Mouse (Mus musculus): ENCODE measurements around the gene Parl. TPM values are rescaled to one million over a fixed set of nuclear protein-coding genes. Genes with fewer than 3 reads are reported as not detected.

Parl gene
- polyA plus RNA-seq (2016; fragmentation: Nextera tagmentation; extraction: Ambion mirVana) = 89.8 and 95.2 TPM in 2 replicates

- Histone ChIP-seq H3K4me2 (replicated peaks) (peak within 1 kb of the TSS; percentile 61), H3K4me1 (peaks cover 16% of the 10 kb centered on the region), H3K27me3 (no peaks in the 10 kb centered on the region), H3K9ac (peak within 1 kb of the TSS; percentile 81), H3K27ac (peak within 1 kb of the TSS; percentile 50; the same call in 1 of the 2 replicates), H3K9me3 (no peaks in the 10 kb centered on the region), H3K36me3 (peaks cover 5% of the 10 kb centered on the region), H3K4me3 (peak within 1 kb of the TSS; percentile 87)
- under 1% methylated on average over 48 of the region's 52 CpGs for WGBS
- peak; percentile 79 for ATAC-seq (ENCODE audit: insufficient number of reproducible peaks, insufficient read depth, low FRiP score, low TSS enrichment)
Observed at GRCm38 (mm10) chr16:20301770-20302649, at the start of gene Parl. Gene Parl, minus strand, starts transcription at chr16:20302387.

DNA sequence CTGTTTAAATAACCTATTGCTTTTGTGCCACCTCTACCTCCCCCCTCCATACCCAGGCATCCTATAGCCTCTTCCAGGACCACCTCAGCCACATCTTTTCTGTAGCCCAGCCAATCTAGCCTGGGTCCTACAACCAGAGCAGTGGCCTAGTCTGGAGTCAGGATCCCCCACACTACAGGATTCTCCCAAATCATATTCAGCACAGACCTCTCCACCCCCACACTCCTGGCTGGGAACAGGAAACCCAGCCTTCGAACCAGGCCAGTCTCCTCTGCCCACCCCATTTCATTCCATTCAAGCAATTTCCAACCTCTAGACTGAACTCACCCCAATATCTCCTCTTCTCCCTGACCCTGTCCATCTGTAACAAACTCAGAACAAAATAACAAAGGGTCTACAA lies 43.3 kb upstream of the Parl start:
- H3K27me3 ChIP-seq = no peaks in the 10 kb centered on the region
- WGBS = 81% methylated on average over 1 of the region's 1 CpGs
- H3K4me2 ChIP-seq (replicated peaks) = no peak overlapping the region
- no peak overlapping the region for H3K27ac ChIP-seq
- H3K9me3 ChIP-seq = no peaks in the 10 kb centered on the region
- H3K4me3 ChIP-seq = no peak overlapping the region
- no peak for ATAC-seq (ENCODE audit: insufficient number of reproducible peaks, insufficient read depth, low FRiP score, low TSS enrichment)
- peaks cover 9% of the 10 kb centered on the region; the same call in 1 of the 2 replicates for H3K36me3 ChIP-seq
- H3K9ac ChIP-seq = no peak overlapping the region
- no peaks in the 10 kb centered on the region for H3K4me1 ChIP-seq

GRCm38 (mm10) chr16:20338616-20339015 lies 36.4 kb upstream of the Parl start:
- no peak overlapping the region for H3K4me2 ChIP-seq (replicated peaks)
- no peak overlapping the region for H3K9ac ChIP-seq
- H3K4me3 ChIP-seq = no peak overlapping the region
- H3K27me3 ChIP-seq = no peaks in the 10 kb centered on the region
- H3K36me3 ChIP-seq = peaks cover 39% of the 10 kb centered on the region
- WGBS = 93% methylated on average over 3 of the region's 3 CpGs
- no peak overlapping the region for H3K27ac ChIP-seq
- H3K4me1 ChIP-seq = no peaks in the 10 kb centered on the region
- no peaks in the 10 kb centered on the region for H3K9me3 ChIP-seq
- no peak for ATAC-seq (ENCODE audit: insufficient number of reproducible peaks, insufficient read depth, low FRiP score, low TSS enrichment)

- no peaks in the 10 kb centered on the region for H3K9me3 ChIP-seq
- no peaks in the 10 kb centered on the region for H3K27me3 ChIP-seq
- H3K4me3 ChIP-seq = no peak overlapping the region
- no peak overlapping the region for H3K9ac ChIP-seq
- no peak for ATAC-seq (ENCODE audit: insufficient number of reproducible peaks, insufficient read depth, low FRiP score, low TSS enrichment)
- peaks cover 53% of the 10 kb centered on the region for H3K36me3 ChIP-seq
- 94% methylated on average over 8 of the region's 8 CpGs for WGBS
- no peak overlapping the region for H3K27ac ChIP-seq
- no peaks in the 10 kb centered on the region for H3K4me1 ChIP-seq
- H3K4me2 ChIP-seq (replicated peaks) = no peak overlapping the region
Observed at GRCm38 (mm10) chr16:20334918-20335317, 32.7 kb upstream of the Parl start.

- Histone ChIP-seq H3K9ac (no peak overlapping the region), H3K9me3 (no peaks in the 10 kb centered on the region), H3K27ac (no peak overlapping the region), H3K4me1 (no peaks in the 10 kb centered on the region), H3K27me3 (no peaks in the 10 kb centered on the region), H3K4me2 (replicated peaks) (no peak overlapping the region), H3K4me3 (no peak overlapping the region), H3K36me3 (peaks cover 25% of the 10 kb centered on the region)
- WGBS = 91% methylated on average over 5 of the region's 5 CpGs
- no peak for ATAC-seq (ENCODE audit: insufficient number of reproducible peaks, insufficient read depth, low FRiP score, low TSS enrichment)
Observed at GRCm38 (mm10) chr16:20328306-20328705, 26.1 kb upstream of the Parl start.

DNA sequence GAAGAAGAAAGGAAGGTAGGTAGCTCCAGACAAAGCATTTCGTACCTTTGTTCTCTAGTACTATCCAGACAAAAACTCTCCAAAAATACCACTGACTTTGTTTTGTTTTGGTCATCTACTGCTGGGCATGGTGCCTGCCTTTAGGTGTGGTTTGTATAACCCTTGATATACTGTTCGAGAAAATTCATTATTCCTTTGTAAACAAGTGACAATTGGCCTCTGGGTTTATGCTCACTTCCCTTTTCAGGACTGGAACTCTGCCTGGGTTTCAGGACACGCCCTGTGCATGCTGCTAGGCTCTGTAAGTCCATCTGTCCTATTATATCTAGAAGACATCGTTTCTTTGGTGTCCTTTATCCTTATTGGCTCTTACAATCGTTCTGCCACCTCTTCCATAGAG lies 23.1 kb upstream of the Parl start, which contains the start of gene Cyp2ab1:
Cyp2ab1 (minus strand) TSS at position 119 of the 400 bp plus-strand sequence.
- no peaks in the 10 kb centered on the region for H3K27me3 ChIP-seq
- H3K4me1 ChIP-seq = no peaks in the 10 kb centered on the region
- H3K4me3 ChIP-seq = no peak within 1 kb of the TSS
- H3K36me3 ChIP-seq = peaks cover 13% of the 10 kb centered on the region; the same call in 1 of the 2 replicates
- 78% methylated on average over 5 of the region's 5 CpGs for WGBS
- no peaks in the 10 kb centered on the region for H3K9me3 ChIP-seq
- H3K27ac ChIP-seq = no peak within 1 kb of the TSS
- ATAC-seq (ENCODE audit: insufficient number of reproducible peaks, insufficient read depth, low FRiP score, low TSS enrichment) = no peak
- no peak within 1 kb of the TSS for H3K4me2 ChIP-seq (replicated peaks)
- H3K9ac ChIP-seq = no peak within 1 kb of the TSS

GRCm38 (mm10) chr16:20323907-20324306 lies 21.7 kb upstream of the Parl start:
- no peak overlapping the region for H3K9ac ChIP-seq
- H3K4me2 ChIP-seq (replicated peaks) = no peak overlapping the region
- WGBS = 73% methylated on average over 5 of the region's 5 CpGs
- H3K4me1 ChIP-seq = no peaks in the 10 kb centered on the region
- H3K27me3 ChIP-seq = no peaks in the 10 kb centered on the region
- peaks cover 5% of the 10 kb centered on the region; the same call in 1 of the 2 replicates for H3K36me3 ChIP-seq
- H3K27ac ChIP-seq = no peak overlapping the region
- no peak overlapping the region for H3K4me3 ChIP-seq
- ATAC-seq (ENCODE audit: insufficient number of reproducible peaks, insufficient read depth, low FRiP score, low TSS enrichment) = no peak
- no peaks in the 10 kb centered on the region for H3K9me3 ChIP-seq

DNA sequence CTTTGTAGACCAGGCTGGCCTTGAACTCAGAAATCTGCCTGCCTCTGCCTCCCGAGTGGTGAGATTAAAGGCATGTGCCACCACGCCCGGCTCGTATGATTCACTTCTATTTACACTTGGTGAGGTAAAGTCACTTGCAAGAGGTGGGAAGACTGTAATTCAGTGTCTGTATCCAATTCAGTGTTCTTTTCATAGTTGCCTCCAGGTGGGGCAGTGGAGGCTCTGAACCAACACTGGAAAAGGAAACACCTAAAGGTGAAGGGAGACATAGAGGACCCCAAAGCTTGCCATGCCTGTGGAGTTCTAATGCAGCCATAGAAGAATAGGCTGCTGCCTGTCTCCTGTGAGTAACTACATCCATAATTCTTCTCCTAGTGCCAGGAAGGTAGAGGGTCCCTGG lies 20.1 kb upstream of the Parl start:
- no peaks in the 10 kb centered on the region for H3K27me3 ChIP-seq
- H3K4me3 ChIP-seq = no peak overlapping the region
- no peak for ATAC-seq (ENCODE audit: insufficient number of reproducible peaks, insufficient read depth, low FRiP score, low TSS enrichment)
- no peaks in the 10 kb centered on the region for H3K36me3 ChIP-seq
- H3K27ac ChIP-seq = no peak overlapping the region
- H3K4me2 ChIP-seq (replicated peaks) = no peak overlapping the region
- H3K4me1 ChIP-seq = no peaks in the 10 kb centered on the region
- no peak overlapping the region for H3K9ac ChIP-seq
- 87% methylated on average over 4 of the region's 4 CpGs for WGBS
- H3K9me3 ChIP-seq = no peaks in the 10 kb centered on the region

- WGBS = 78% methylated on average over 6 of the region's 6 CpGs
- Histone ChIP-seq H3K27ac (no peak overlapping the region), H3K27me3 (no peaks in the 10 kb centered on the region), H3K4me2 (replicated peaks) (no peak overlapping the region), H3K9ac (no peak overlapping the region), H3K36me3 (no peaks in the 10 kb centered on the region), H3K4me3 (no peak overlapping the region), H3K4me1 (no peaks in the 10 kb centered on the region), H3K9me3 (no peaks in the 10 kb centered on the region)
- no peak for ATAC-seq (ENCODE audit: insufficient number of reproducible peaks, insufficient read depth, low FRiP score, low TSS enrichment)
Observed at GRCm38 (mm10) chr16:20316770-20317169, 14.6 kb upstream of the Parl start.

DNA sequence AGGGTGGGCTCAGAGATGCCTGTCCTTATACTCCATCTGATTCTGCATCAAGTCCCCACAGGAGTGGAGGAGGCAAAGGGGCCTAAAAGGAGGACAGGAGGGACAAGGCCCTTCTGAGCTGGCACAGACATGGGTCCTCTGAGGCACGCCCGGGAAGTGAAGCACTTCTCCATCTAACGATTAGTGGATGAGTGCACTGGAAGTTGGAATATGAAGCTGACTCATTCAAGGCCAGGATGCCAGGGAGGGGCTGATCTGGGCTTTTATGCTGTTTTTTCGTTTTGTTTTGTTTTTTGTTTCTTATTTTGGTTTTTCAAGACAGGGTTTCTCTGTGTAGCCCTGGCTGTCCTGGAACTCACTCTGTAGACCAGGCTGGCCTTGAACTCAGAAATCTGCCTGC lies 13.1 kb upstream of the Parl start:
- H3K36me3 ChIP-seq = no peaks in the 10 kb centered on the region
- no peak for ATAC-seq (ENCODE audit: insufficient number of reproducible peaks, insufficient read depth, low FRiP score, low TSS enrichment)
- no peaks in the 10 kb centered on the region for H3K4me1 ChIP-seq
- H3K4me3 ChIP-seq = no peak overlapping the region
- no peak overlapping the region for H3K9ac ChIP-seq
- 79% methylated on average over 4 of the region's 4 CpGs for WGBS
- H3K9me3 ChIP-seq = no peaks in the 10 kb centered on the region
- H3K27me3 ChIP-seq = no peaks in the 10 kb centered on the region
- H3K27ac ChIP-seq = no peak overlapping the region
- no peak overlapping the region for H3K4me2 ChIP-seq (replicated peaks)

GRCm38 (mm10) chr16:20312272-20312671 lies 10.1 kb upstream of the Parl start:
- Histone ChIP-seq H3K27me3 (no peaks in the 10 kb centered on the region), H3K4me1 (no peaks in the 10 kb centered on the region), H3K27ac (no peak overlapping the region), H3K36me3 (no peaks in the 10 kb centered on the region), H3K4me3 (no peak overlapping the region), H3K4me2 (replicated peaks) (no peak overlapping the region), H3K9me3 (no peaks in the 10 kb centered on the region), H3K9ac (no peak overlapping the region)
- no peak for ATAC-seq (ENCODE audit: insufficient number of reproducible peaks, insufficient read depth, low FRiP score, low TSS enrichment)
- WGBS = 68% methylated on average over 14 of the region's 14 CpGs

GRCm38 (mm10) chr16:20300076-20300475 lies 2.1 kb downstream of the Parl start:
- Histone ChIP-seq H3K36me3 (peaks cover 19% of the 10 kb centered on the region), H3K9me3 (no peaks in the 10 kb centered on the region), H3K9ac (no peak overlapping the region), H3K4me2 (replicated peaks) (0 out of 2 replicates have a peak overlapping the region, but pooled peaks have one; percentile 13), H3K27ac (no peak overlapping the region), H3K4me1 (peaks cover 16% of the 10 kb centered on the region), H3K27me3 (no peaks in the 10 kb centered on the region), H3K4me3 (no peak overlapping the region)
- WGBS = 90% methylated on average over 2 of the region's 2 CpGs
- no peak for ATAC-seq (ENCODE audit: insufficient number of reproducible peaks, insufficient read depth, low FRiP score, low TSS enrichment)

Data from embryonic facial prominence, embryonic 12.5 days (tissue).